Mouse (Mus musculus) MEL (cell line): ENCODE data around the gene Colgalt2.

ENCODE experiments used
- CTCF ChIP-seq, 3 experiments: IDR thresholded peaks in 2 of 3; conservative IDR thresholded peaks in 1 of 3; 2 replicates each; pipeline ENCODE4 v1.5.1; 2011 to 2012; ENCODE audit warnings: low read length in 3 of 3, low read depth in 2 of 3, mild to moderate bottlenecking in 2 of 3, improper control_type of control experiment in 1 of 3, inconsistent platforms in 1 of 3, mixed read lengths in 1 of 3, moderate library complexity in 1 of 3; ENCODE audit not compliant: control insufficient read depth in 1 of 3, insufficient read depth in 1 of 3, poor library complexity in 1 of 3, severe bottlenecking in 1 of 3
- E2F4 ChIP-seq: IDR thresholded peaks from 2 replicates; pipeline ENCODE4 v1.6.1; 2011; ENCODE audit warnings: low read depth, low read length, improper control_type of control experiment, borderline replicate concordance
- ELF1 ChIP-seq: IDR thresholded peaks from 2 replicates; pipeline ENCODE4 v1.6.1; 2014; ENCODE audit warnings: low read depth, mild to moderate bottlenecking, inconsistent platforms, low read length, improper control_type of control experiment, moderate library complexity
- EP300 ChIP-seq, 2 experiments: IDR thresholded peaks; 2 replicates each; pipeline ENCODE4 v1.6.1; 2011; ENCODE audit warnings: improper control_type of control experiment in 2 of 2, low read length in 2 of 2, low read depth in 1 of 2, mild to moderate bottlenecking in 1 of 2
- GATA1 ChIP-seq: IDR thresholded peaks from 2 replicates; pipeline ENCODE4 v1.6.1; 2011; ENCODE audit warnings: low read depth, low read length, improper control_type of control experiment
- NRF1 ChIP-seq: IDR thresholded peaks from 2 replicates; pipeline ENCODE4 v1.6.1; 2014; ENCODE audit warnings: low read depth, mild to moderate bottlenecking, inconsistent platforms, low read length, improper control_type of control experiment, moderate library complexity; ENCODE audit not compliant: poor library complexity, insufficient read depth, severe bottlenecking
- POLR2A ChIP-seq, 2 experiments: IDR thresholded peaks; 2 replicates each; pipeline ENCODE4 v1.6.1; 2011 to 2012; ENCODE audit warnings: low read length in 2 of 2, mild to moderate bottlenecking in 2 of 2, control low read depth in 1 of 2, improper control_type of control experiment in 1 of 2, low read depth in 1 of 2, moderate library complexity in 1 of 2; ENCODE audit not compliant: control insufficient read depth in 1 of 2, insufficient read depth in 1 of 2, poor library complexity in 1 of 2
- TAL1 ChIP-seq: IDR thresholded peaks from 2 replicates; pipeline ENCODE4 v1.6.1; 2012; ENCODE audit warnings: mild to moderate bottlenecking, inconsistent platforms, low read length, moderate library complexity, mixed read lengths
- ZC3H11A ChIP-seq: IDR thresholded peaks from 2 replicates; pipeline ENCODE4 v1.6.1; 2012; ENCODE audit warnings: low read depth, mild to moderate bottlenecking, inconsistent platforms, low read length, improper control_type of control experiment

DNA sequence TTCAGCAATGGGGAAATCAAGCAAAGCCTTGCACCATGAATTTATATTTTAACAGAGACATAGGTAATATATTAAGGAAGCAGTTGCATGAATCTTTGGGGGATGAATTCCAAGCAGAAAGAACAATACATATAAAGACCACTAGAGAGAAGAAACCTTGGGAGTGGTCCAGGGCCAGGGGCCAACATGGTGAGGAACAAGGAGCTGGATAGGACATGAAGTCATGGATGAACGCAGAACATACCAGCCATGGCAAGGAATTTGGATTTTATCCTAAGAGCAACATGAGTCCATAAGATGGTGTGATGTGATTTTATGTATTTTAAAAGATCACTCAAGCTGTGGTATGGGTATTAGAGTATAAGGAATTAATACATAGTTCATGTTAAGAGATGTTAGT is 92.6 kb downstream of the Colgalt2 start:
- TF ChIP-seq CTCF (IDR thresholded peaks at IDR 0.05 in 2 of 3, conservative IDR thresholded peaks at IDR 0.05 in 1 of 3; ENCODE audit: control insufficient read depth in 1 of 3, insufficient read depth in 1 of 3, low read depth in 2 of 3, low read length in 3 of 3, poor library complexity in 1 of 3, severe bottlenecking in 1 of 3) (no peak), ZC3H11A (no peak), TAL1 (no peak), POLR2A (IDR thresholded peaks at IDR 0.05; ENCODE audit: control insufficient read depth in 1 of 2, insufficient read depth in 1 of 2, low read depth in 1 of 2, low read length in 2 of 2, poor library complexity in 1 of 2) (no peak), EP300 (IDR thresholded peaks at IDR 0.05; ENCODE audit: low read depth in 1 of 2, low read length in 2 of 2) (no peak), GATA1 (no peak), E2F4 (no peak), ELF1 (no peak), NRF1 (no peak)
